Mouse (Mus musculus) cerebellum, adult 2 months (tissue): ENCODE measurements around the gene Pzp.

Experiments
- CTCF ChIP-seq: fragments of 200-500 bp; IDR thresholded peaks from 2 replicates; pipeline ENCODE4 v1.5.1; 2011; ENCODE audit warnings: low read depth, mild to moderate bottlenecking, control low read depth, low read length, moderate library complexity, borderline replicate concordance; ENCODE audit not compliant: insufficient read depth
- POLR2A ChIP-seq: fragments of 200-500 bp; IDR thresholded peaks from 2 replicates; pipeline ENCODE4 v1.6.1; 2011; ENCODE audit warnings: low read length, control low read depth, borderline replicate concordance; ENCODE audit not compliant: insufficient read depth

- peak; percentile 99 for TF ChIP-seq CTCF
- no peak for TF ChIP-seq POLR2A
Observed at GRCm38 (mm10) chr6:128479463-128480454, 46.8 kb downstream of the Pzp start.
